ENCODE assay signal across 8 mouse cellular contexts in the genomic region with DNA sequence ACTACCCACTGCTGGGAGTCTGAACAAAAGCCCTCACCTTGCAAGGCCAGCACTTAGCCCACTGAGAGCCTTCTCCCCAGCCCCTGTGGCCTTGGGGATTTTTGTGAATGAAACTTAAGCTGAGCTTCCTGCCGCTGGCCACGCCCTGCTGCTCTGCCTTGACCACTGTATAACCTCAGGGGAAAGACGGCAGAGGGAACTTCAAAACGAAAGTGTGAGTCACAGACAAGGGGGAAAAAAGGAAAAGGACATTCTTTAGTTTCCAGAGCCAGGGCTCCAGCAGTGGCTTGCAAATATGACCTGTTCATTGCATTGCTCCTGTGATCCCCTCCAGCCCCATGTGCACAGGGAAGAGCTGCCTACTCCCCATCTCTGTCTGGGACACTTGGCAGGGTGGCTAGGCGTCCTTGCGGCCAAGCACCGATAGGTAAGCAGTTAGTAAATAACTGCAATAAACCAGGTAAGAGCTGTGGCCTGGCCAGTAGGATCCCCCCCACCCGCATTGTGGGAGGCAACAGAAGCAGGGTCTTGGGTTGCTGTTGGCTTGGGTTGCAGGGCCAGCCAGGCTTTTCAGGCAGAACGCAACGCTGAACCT.
DNase-seq lines count a peak whose midpoint lies in the region; ATAC-seq and TF ChIP-seq lines count a peak whose summit lies in the region.

No protein-coding gene starts in this region.

- H3K36me3 ChIP-seq in C2C12 (ENCODE audit: control insufficient read depth, insufficient read depth) = no peaks in the 10 kb centered on the region
- no peaks in the 10 kb centered on the region for H3K36me3 ChIP-seq in forebrain, embryonic 12.5 days (replicated peaks)
- H3K36me3 ChIP-seq in hindbrain, embryonic 10.5 days = no peaks in the 10 kb centered on the region
- no peaks in the 10 kb centered on the region for H3K36me3 ChIP-seq in limb, embryonic 12.5 days

- whole genome bisulfite sequencing in forebrain, embryonic 12.5 days = 55% methylated on average over 10 of the region's 10 CpGs
- 49% methylated on average over 10 of the region's 10 CpGs for WGBS in hindbrain, embryonic 10.5 days
- WGBS in limb, embryonic 12.5 days = 29% methylated on average over 10 of the region's 10 CpGs

- no peaks in the 10 kb centered on the region for H3K9me3 ChIP-seq in forebrain, embryonic 12.5 days
- H3K9me3 ChIP-seq in hindbrain, embryonic 10.5 days = no peaks in the 10 kb centered on the region
- no peaks in the 10 kb centered on the region for H3K9me3 ChIP-seq in limb, embryonic 12.5 days

- H3K79me3 ChIP-seq in C2C12 (ENCODE audit: low read depth) = no peaks in the 10 kb centered on the region

- H3K4me1 ChIP-seq in forebrain, embryonic 12.5 days = peaks cover 20% of the 10 kb centered on the region
- peaks cover 36% of the 10 kb centered on the region for H3K4me1 ChIP-seq in hindbrain, embryonic 10.5 days (replicated peaks)
- peaks cover 31% of the 10 kb centered on the region for H3K4me1 ChIP-seq in limb, embryonic 12.5 days (replicated peaks)

- peak overlapping the region; percentile 64 for H3ac ChIP-seq in C2C12 (ENCODE audit: control insufficient read depth, insufficient read length, low read depth)

- TF ChIP-seq CTCF in C2C12 (IDR thresholded peaks at IDR 0.05; ENCODE audit: control insufficient read depth, insufficient read depth, insufficient read length) = no peak

- H3K27ac ChIP-seq in forebrain, embryonic 12.5 days = peak overlapping the region; percentile 38
- H3K27ac ChIP-seq in hindbrain, embryonic 10.5 days = peak overlapping the region; percentile 73
- peak overlapping the region; percentile 89 for H3K27ac ChIP-seq in limb, embryonic 12.5 days

- no peaks in the 10 kb centered on the region for H3K79me2 ChIP-seq in C2C12 (ENCODE audit: control insufficient read depth, insufficient read depth)

- H3K4me2 ChIP-seq in forebrain, embryonic 12.5 days = no peak overlapping the region
- H3K4me2 ChIP-seq in limb, embryonic 12.5 days = peak overlapping the region; percentile 37

- H3K27me3 ChIP-seq in C2C12 (ENCODE audit: control insufficient read depth, insufficient read depth, insufficient read length) = no peaks in the 10 kb centered on the region
- no peaks in the 10 kb centered on the region for H3K27me3 ChIP-seq in forebrain, embryonic 12.5 days
- peaks cover 9% of the 10 kb centered on the region for H3K27me3 ChIP-seq in hindbrain, embryonic 10.5 days (ENCODE audit: insufficient read depth, poor library complexity, severe bottlenecking)
- H3K27me3 ChIP-seq in limb, embryonic 12.5 days = no peaks in the 10 kb centered on the region

- no peak overlapping the region for H3K9ac ChIP-seq in forebrain, embryonic 12.5 days
- H3K9ac ChIP-seq in limb, embryonic 12.5 days (replicated peaks) = peak overlapping the region; percentile 34; the same call in 1 of the 2 replicates

- H3K4me3 ChIP-seq in C2C12 (ENCODE audit: insufficient read depth, poor library complexity, severe bottlenecking) = peak overlapping the region; percentile 23
- H3K4me3 ChIP-seq in forebrain, embryonic 12.5 days (replicated peaks) = no peak overlapping the region
- no peak overlapping the region; the same call in 1 of the 2 replicates for H3K4me3 ChIP-seq in hindbrain, embryonic 10.5 days
- no peak overlapping the region for H3K4me3 ChIP-seq in limb, embryonic 12.5 days (replicated peaks)

- no peak for ATAC-seq in forebrain, embryonic 12.5 days (ENCODE audit: low FRiP score)
- ATAC-seq in limb, embryonic 12.5 days (ENCODE audit: insufficient number of reproducible peaks, insufficient read depth, low FRiP score, low TSS enrichment, low read depth) = no peak

- DNase-seq in WW6 (ENCODE audit: low read depth, low spot score) = peak; percentile 14
- DNase-seq in hindbrain, embryonic 10.5 days (ENCODE audit: low spot score) = peak; percentile 18
- DNase-seq in monocyte, adult 2 months (ENCODE audit: low read depth in 1 of 2, low spot score in 2 of 2) = peak; percentile 64 to 66
- DNase-seq in right cerebral cortex, postnatal 25 days = no peak
- no peak for DNase-seq in right cerebral cortex, postnatal 4 days

TF ChIP-seq in C2C12, 6 proteins besides CTCF, POLR2A, EP300 and RAD21:
- TF ChIP-seq MAX (IDR thresholded peaks at IDR 0.05) (no peak), CEBPB (IDR thresholded peaks at IDR 0.05; ENCODE audit: low read depth) (no peak), FOSL1 (IDR thresholded peaks at IDR 0.05; ENCODE audit: insufficient read depth, low read length, poor library complexity, severe bottlenecking) (peak; percentile 27)

Comparison
In these comparisons a context has a peak if more than half of its experiments do, and no peak if none do; other contexts are left out.
1. DNase-seq: peak in WW6 (single experiment), hindbrain, embryonic 10.5 days (single experiment) and monocyte, adult 2 months (2 of 2); none in right cerebral cortex, postnatal 25 days (single experiment) and right cerebral cortex, postnatal 4 days (single experiment).
2. H3K27ac ChIP-seq: peak in every context shown above with its lines; median percentile 89 in limb, embryonic 12.5 days; 73 in hindbrain, embryonic 10.5 days; 38 in forebrain, embryonic 12.5 days.